Mouse (Mus musculus): Measurements from ENCODE around the gene Rasl12. TPM values are rescaled to one million over a fixed set of nuclear protein-coding genes. Genes with fewer than 3 reads are reported as not detected.
A peak's percentile ranks its signal among the peaks of the same experiment; 100 is the strongest.

Rasl12 gene
- polyA plus RNA-seq, 1 experiment from 2014 or later = 8.7 TPM

DNA sequence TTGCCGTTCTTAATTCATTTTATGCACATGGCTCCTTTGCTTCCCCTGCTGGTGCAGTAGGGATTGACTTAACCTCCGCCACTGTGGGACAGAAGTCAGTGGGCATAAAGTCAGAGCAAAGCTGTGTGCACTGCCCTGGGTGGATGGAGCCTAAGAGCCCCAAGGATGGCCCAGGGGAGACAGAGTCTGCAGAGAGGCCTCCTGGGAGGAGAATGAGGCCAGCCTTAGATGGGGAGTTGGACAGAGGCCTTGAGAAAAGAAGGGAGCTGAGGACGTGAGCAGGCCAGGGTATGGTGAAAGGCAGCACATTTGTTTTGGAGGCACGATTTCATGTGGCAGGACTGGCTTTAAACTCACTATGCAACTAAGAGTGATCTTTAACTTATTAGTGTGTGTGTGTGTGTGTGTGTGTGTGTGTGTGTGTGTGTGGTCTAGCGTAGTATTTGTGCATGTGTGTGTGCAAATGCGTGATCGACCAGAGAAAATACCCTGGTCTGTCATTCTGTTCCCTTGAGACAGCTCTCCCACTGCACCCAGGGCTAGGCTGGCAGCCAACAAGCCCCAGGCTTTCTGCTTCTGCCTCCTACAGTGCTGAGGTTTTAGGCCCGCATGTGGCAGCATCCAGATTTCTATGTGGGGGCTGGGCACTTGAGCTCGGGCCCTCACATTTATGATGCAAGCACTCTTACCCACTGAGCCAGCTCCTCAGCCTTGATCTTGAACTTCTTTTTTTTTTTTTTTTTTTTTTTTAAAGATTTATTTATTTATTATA is 23.0 kb upstream of the Rasl12 start:
- peaks cover 14% of the 10 kb centered on the region; the same call in 1 of the 2 replicates for H3K36me3 ChIP-seq
- peak overlapping the region; percentile 44; the same call in 1 of the 2 replicates for H3K27ac ChIP-seq
- ATAC-seq (ENCODE audit: insufficient number of reproducible peaks, insufficient read depth, low FRiP score, low TSS enrichment, low read depth) = no peak; the same call in 1 of the 2 replicates
- H3K4me1 ChIP-seq = 0 out of 2 replicates have a peak, but pooled peaks cover 6% of the 10 kb centered on the region
- no peak overlapping the region for H3K9ac ChIP-seq
- H3K27me3 ChIP-seq = no peaks in the 10 kb centered on the region
- no peaks in the 10 kb centered on the region for H3K9me3 ChIP-seq
- 71% methylated on average over 9 of the region's 9 CpGs for WGBS
- H3K4me2 ChIP-seq = no peak overlapping the region
- H3K4me3 ChIP-seq = no peak overlapping the region

DNA sequence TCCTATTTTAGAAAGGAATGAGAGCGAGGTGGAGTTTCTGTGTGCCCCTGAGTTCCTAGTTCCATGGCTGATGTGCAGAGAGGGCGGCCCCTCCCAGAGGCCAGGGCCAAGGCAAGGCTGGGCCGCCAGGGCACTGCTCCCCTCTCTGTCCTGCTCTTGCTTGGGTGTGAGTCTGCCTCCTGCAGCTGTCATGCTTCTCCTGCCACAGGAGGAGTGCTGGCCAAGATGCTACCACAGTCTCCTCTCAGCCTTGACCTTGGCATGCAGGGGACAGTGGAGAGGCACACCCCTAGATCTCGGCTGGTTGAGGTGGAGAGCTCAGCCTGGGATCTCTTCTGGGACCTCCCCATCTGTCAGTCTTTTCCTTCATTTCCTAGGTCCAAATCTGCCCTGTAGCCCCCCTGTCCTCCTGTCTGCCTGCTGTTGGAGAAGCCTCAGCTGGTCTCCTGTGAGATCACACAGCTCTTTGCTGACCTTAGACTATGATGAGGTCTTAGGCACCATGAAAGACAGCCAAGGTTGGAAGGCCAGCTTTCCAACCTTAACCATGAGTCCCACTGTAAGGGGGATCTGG is 17.2 kb upstream of the Rasl12 start:
- Histone ChIP-seq H3K9ac (no peak overlapping the region), H3K36me3 (0 out of 2 replicates have a peak, but pooled peaks cover 6% of the 10 kb centered on the region), H3K4me3 (no peak overlapping the region), H3K27ac (no peak overlapping the region), H3K4me1 (no peaks in the 10 kb centered on the region), H3K9me3 (no peaks in the 10 kb centered on the region), H3K27me3 (no peaks in the 10 kb centered on the region), H3K4me2 (no peak overlapping the region)
- ATAC-seq (ENCODE audit: insufficient number of reproducible peaks, insufficient read depth, low FRiP score, low TSS enrichment, low read depth) = no peak
- WGBS = 70% methylated on average over 4 of the region's 4 CpGs

DNA sequence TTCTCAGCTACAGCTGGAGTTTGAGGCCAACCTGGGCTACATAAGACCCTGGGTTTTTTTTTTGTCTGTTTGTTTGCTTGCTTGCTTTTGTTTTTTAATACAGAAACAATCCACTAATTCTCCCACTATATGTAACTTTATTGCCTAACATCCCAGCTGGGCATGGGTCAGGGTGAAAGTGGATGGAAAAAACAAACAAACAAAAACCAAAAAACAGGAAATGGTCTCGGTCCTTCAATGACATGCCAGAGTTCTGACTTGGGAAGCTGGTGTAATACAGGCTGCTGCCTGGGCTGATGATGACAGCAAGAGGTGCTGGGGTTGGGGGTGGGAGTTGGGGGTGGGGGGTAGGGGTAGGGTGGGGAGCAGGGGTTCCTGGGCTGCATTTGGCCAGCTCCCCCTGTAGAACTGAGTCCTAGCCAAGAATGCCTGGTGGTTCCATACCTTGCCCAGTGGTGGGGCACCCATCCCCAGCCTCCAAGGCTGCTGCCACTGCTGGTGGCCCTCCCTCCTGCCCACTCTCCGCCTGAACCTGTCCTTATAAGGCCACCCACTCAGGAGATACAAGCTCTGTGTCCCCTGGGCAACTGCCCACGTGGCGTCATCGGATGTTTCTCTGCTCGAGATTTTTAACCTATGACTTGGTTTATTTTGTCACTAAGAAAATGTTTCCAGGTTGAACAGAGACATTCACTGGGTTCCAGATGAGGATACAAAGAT is 16.1 kb upstream of the Rasl12 start:
- no peak overlapping the region for H3K9ac ChIP-seq
- 66% methylated on average over 6 of the region's 6 CpGs for WGBS
- no peaks in the 10 kb centered on the region for H3K9me3 ChIP-seq
- no peaks in the 10 kb centered on the region for H3K27me3 ChIP-seq
- no peak overlapping the region for H3K27ac ChIP-seq
- peaks cover 5% of the 10 kb centered on the region for H3K4me1 ChIP-seq
- H3K4me3 ChIP-seq = no peak overlapping the region
- no peak overlapping the region for H3K4me2 ChIP-seq
- ATAC-seq (ENCODE audit: insufficient number of reproducible peaks, insufficient read depth, low FRiP score, low TSS enrichment, low read depth) = no peak
- 0 out of 2 replicates have a peak, but pooled peaks cover 6% of the 10 kb centered on the region for H3K36me3 ChIP-seq

DNA sequence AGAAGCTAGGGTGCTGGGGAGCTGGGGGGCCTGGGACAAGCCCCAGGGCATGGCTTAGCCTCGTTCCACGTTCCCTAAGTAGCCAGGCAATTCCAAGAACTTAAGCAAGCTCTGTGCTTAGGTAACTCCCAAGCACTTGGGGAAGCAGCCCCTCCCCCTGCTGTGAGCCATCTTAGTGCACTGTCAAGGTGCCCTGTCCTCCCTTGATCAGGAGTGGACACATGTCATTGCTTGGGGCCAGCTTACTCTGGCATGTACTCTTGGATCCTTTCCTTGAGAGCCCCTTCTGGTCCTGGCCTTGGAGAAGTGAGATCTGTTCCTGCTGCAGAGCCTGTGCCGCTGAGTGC is 15.6 kb upstream of the Rasl12 start:
- Histone ChIP-seq H3K36me3 (0 out of 2 replicates have a peak, but pooled peaks cover 1% of the 10 kb centered on the region), H3K4me1 (peaks cover 5% of the 10 kb centered on the region), H3K4me3 (no peak overlapping the region), H3K9ac (no peak overlapping the region), H3K9me3 (no peaks in the 10 kb centered on the region), H3K27ac (no peak overlapping the region), H3K4me2 (no peak overlapping the region), H3K27me3 (no peaks in the 10 kb centered on the region)
- 39% methylated on average over 3 of the region's 3 CpGs for WGBS
- no peak for ATAC-seq (ENCODE audit: insufficient number of reproducible peaks, insufficient read depth, low FRiP score, low TSS enrichment, low read depth)

DNA sequence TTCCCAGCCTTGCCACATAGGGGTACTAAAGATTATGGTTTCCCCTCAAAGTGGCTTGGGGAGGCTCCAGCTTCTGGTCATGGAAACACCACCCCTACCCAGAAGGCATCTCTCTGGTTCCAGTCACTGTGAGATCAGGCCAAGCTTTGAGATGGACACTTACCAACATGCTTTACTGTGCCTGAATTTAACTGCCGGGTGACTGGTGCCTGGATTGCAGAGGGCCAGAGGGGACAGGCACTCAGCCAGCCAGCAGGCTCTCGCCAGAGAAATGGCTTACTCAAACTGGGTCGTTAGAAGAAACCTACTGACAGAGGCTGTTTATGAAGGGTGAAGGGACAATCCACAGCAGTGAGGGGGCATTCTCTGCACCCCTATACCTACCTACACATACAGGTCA is 14.0 kb upstream of the Rasl12 start:
- WGBS = 60% methylated on average over 3 of the region's 3 CpGs
- Histone ChIP-seq H3K4me1 (peaks cover 5% of the 10 kb centered on the region), H3K4me3 (no peak overlapping the region), H3K4me2 (no peak overlapping the region), H3K27me3 (peaks cover 7% of the 10 kb centered on the region), H3K9ac (no peak overlapping the region), H3K9me3 (no peaks in the 10 kb centered on the region), H3K36me3 (no peaks in the 10 kb centered on the region), H3K27ac (no peak overlapping the region)
- no peak for ATAC-seq (ENCODE audit: insufficient number of reproducible peaks, insufficient read depth, low FRiP score, low TSS enrichment, low read depth)

DNA sequence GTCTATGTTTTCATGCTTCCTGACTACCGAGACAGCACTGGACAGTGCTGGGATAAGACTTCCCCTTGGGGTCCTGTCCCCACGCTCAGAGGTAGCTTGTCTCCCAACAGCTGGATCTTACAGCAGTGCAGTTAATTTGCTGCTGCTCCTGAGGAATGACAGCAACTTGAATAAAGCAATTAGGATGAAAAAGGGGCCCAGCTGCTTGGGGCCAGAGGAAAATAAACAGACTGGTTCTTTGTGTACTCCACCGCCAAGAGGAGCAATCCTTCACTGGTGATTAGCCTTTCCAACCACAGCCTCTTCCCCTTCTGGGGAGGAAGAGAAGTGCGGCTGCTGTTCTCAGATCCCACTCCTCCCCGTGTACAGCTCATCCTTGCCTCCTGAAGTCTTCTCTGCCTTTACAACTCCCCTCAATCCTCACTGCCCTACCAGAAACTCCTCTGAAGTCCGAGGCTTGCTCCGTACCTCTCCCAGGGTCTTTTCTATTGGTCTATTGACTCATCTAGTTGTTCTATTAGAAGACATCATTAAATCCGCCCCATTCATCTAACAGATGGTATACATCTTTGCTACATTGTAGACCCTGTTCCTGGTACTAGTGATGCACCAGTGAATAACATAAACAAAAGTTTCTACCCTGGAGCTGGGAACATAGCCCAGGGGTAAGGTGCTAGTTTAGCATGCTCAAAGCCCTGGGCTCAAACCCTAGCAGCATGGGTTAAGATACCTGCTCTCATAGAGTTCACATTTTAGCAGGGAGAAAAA is 11.7 kb upstream of the Rasl12 start:
- H3K9ac ChIP-seq = no peak overlapping the region
- H3K36me3 ChIP-seq = no peaks in the 10 kb centered on the region
- no peak for ATAC-seq (ENCODE audit: insufficient number of reproducible peaks, insufficient read depth, low FRiP score, low TSS enrichment, low read depth)
- no peak overlapping the region for H3K4me3 ChIP-seq
- H3K9me3 ChIP-seq = no peaks in the 10 kb centered on the region; the same call in 1 of the 2 replicates
- peaks cover 30% of the 10 kb centered on the region for H3K27me3 ChIP-seq
- H3K27ac ChIP-seq = no peak overlapping the region
- WGBS = 28% methylated on average over 8 of the region's 8 CpGs
- H3K4me1 ChIP-seq = peaks cover 14% of the 10 kb centered on the region
- H3K4me2 ChIP-seq = no peak overlapping the region

DNA sequence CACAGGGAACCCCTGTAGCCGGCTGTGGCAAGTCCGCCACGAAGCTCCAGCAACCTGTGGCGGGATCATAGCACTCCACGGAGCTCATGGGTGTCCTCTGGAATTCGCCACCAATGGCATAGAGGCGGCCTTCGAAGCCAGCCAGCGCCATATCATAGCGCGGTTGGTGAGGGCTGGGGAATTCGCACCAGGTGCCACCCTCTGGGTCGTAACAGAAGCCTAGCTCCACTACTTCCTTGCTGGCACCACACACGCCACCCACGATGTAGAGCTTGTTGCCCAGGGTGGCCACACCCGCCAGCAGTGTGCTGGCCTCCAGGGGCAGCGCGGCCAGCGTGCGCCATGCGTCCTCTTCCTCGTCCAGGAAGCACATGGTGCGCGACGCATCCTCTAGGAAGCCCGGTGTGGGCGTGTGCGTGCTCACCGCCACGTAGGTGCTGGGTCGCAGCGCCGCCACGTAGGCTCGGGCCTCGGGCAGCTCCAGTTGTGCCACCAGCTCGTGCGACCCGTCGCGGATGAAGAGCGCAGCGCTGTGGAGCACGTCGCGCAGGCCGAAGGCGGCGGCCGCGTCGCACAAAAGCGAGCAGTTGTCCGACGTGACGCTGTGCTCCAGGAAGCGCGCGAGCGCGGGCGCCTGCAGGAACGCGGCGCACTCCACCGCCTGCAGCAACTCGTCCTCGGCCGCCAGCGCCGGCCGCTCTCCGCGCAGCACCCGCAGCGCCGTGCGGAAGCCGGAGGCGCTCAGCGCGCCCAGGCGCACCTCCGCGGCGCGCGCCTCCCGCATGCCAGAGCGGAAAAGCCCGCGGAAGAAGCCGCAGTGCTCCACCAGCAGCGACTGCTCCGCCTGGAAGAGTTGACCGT is 7.3 kb upstream of the Rasl12 start:
- Histone ChIP-seq H3K4me2 (peak overlapping the region; percentile 72), H3K9ac (peak overlapping the region; percentile 69), H3K4me1 (peaks cover 14% of the 10 kb centered on the region), H3K4me3 (peak overlapping the region; percentile 51), H3K27ac (no peak overlapping the region), H3K27me3 (peaks cover 52% of the 10 kb centered on the region), H3K36me3 (no peaks in the 10 kb centered on the region), H3K9me3 (no peaks in the 10 kb centered on the region; the same call in 1 of the 2 replicates)
- ATAC-seq (ENCODE audit: insufficient number of reproducible peaks, insufficient read depth, low FRiP score, low TSS enrichment, low read depth) = no peak
- 15% methylated on average over 96 of the region's 96 CpGs for WGBS

DNA sequence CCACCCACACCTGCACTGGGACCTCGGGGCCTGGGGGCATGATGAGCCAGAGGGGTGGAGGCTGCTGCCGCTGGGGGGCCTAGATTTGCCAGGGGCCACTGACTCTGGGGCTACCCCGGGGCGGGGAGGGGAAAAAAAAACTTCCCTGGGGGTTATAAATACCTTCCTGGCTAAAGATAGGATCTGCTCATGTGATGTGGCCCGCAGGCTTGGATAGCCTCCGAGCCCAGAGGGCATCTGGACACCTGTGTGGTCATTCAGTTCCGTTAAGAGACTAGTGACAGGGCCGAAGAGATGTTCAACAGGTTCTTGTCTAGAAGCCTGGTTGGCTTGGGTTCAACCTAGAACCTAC is 6.7 kb upstream of the Rasl12 start, which contains the start of gene Kbtbd13:
TSS of gene Kbtbd13 (minus strand) at position 40 of the 352 bp plus-strand sequence.
- peak within 1 kb of the TSS; percentile 69 for H3K9ac ChIP-seq
- peak within 1 kb of the TSS; percentile 72 for H3K4me2 ChIP-seq
- no peaks in the 10 kb centered on the region for H3K36me3 ChIP-seq
- no peaks in the 10 kb centered on the region; the same call in 1 of the 2 replicates for H3K9me3 ChIP-seq
- 42% methylated on average over 8 of the region's 8 CpGs for WGBS
- no peak for ATAC-seq (ENCODE audit: insufficient number of reproducible peaks, insufficient read depth, low FRiP score, low TSS enrichment, low read depth)
- peaks cover 52% of the 10 kb centered on the region for H3K27me3 ChIP-seq
- H3K27ac ChIP-seq = no peak within 1 kb of the TSS
- peaks cover 10% of the 10 kb centered on the region for H3K4me1 ChIP-seq
- H3K4me3 ChIP-seq = peak within 1 kb of the TSS; percentile 51

DNA sequence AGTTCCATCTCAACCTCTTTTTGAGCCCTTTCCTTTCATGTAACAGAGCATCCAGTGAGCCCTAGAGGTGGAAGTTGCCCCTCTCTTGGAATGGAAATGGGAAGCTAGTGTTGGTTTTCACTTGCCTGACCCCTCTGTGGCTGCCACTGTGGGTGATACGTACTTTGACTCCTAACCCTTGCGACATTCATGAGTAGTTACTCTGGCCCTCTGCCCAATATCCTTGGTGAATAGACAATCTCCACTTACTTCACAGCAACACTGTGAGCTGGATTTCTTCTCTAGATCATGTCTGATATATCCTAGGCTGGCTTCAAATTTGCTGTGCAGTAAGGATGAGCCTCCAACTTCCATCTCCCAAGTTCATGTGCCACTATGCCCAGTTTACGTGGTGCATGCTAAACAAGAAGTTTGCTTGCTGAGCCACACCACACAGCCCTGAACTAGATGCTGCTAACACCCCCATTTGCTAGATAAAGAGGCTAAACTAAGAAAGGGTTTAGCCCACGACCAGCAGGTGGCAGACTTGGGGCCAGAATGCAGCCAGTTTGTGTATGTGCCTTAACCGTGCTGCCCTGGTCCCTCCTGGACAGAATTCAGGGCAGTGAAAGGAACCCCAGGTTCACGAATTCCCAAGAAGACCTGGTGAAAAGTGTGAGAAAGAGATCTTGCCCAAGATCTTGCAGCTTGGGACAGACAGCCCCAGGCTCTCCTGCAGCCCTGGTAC is 5.5 kb upstream of the Rasl12 start:
- Histone ChIP-seq H3K4me1 (peaks cover 10% of the 10 kb centered on the region; the same call in 1 of the 2 replicates), H3K27me3 (peaks cover 56% of the 10 kb centered on the region)

DNA sequence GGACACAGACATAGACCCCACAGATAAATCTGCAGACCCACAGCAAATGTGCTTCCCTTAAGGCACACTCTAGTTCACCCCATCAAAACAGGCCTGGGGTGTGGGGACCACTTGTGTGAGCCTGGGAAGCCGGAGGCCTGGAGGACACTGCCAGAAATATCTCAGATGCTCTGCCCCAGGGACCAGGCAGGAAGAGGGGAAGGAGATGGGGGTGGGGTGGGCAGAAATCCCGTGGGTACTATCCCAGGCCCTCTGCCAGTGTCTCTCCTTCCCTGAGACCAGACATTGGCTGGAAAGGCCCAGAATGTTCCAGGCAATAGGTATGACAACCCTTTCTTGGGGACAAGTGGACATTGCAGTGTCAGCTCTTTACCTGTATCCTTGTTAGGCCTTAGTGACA is 4.7 kb upstream of the Rasl12 start:
- H3K27me3 ChIP-seq = peaks cover 57% of the 10 kb centered on the region
- WGBS = 42% methylated on average over 2 of the region's 2 CpGs

More for the DNA sequence above, 5.5 kb upstream of the Rasl12 start:
- Histone ChIP-seq H3K9ac (no peak overlapping the region), H3K9me3 (no peaks in the 10 kb centered on the region; the same call in 1 of the 2 replicates), H3K4me3 (no peak overlapping the region), H3K27ac (no peak overlapping the region), H3K4me2 (no peak overlapping the region), H3K36me3 (no peaks in the 10 kb centered on the region)
- WGBS = 27% methylated on average over 6 of the region's 6 CpGs
- ATAC-seq (ENCODE audit: insufficient number of reproducible peaks, insufficient read depth, low FRiP score, low TSS enrichment, low read depth) = no peak

More for the DNA sequence above, 4.7 kb upstream of the Rasl12 start:
- H3K27ac ChIP-seq = no peak overlapping the region
- no peak overlapping the region for H3K4me3 ChIP-seq
- H3K36me3 ChIP-seq = no peaks in the 10 kb centered on the region
- no peaks in the 10 kb centered on the region; the same call in 1 of the 2 replicates for H3K9me3 ChIP-seq
- no peak for ATAC-seq (ENCODE audit: insufficient number of reproducible peaks, insufficient read depth, low FRiP score, low TSS enrichment, low read depth)
- no peak overlapping the region for H3K9ac ChIP-seq
- H3K4me1 ChIP-seq = peaks cover 18% of the 10 kb centered on the region
- no peak overlapping the region for H3K4me2 ChIP-seq
